20 mouse cellular contexts compared by ENCODE assay signal in genomic region chr9:71319776-71320175, GRCm38 (mm10).
DNase-seq lines count a peak whose midpoint lies in the region; ATAC-seq lines count a peak whose summit lies in the region.
"Had no signal": no experiment of that assay in that cellular context is flagged by ENCODE, and none has a peak within 500 bp of the region (broad histone marks: within the 10 kb centered on the region; RNA-seq: fewer than 3 reads in every experiment).

No protein-coding gene starts in this region.

- no peaks in the 10 kb centered on the region for H3K9me3 ChIP-seq in heart, embryonic 11.5 days (replicated peaks; ENCODE audit: control insufficient read depth, low read length)
- H3K9me3 ChIP-seq in kidney, embryonic 16.5 days (ENCODE audit: low read length) = no peaks in the 10 kb centered on the region
- no peaks in the 10 kb centered on the region for H3K9me3 ChIP-seq in midbrain, embryonic 16.5 days (replicated peaks; ENCODE audit: control insufficient read depth, low read length, poor library complexity, severe bottlenecking)
- H3K9me3 ChIP-seq: embryonic facial prominence, embryonic 12.5 days; hindbrain, embryonic 13.5 days; liver, embryonic 15.5 days; midbrain, embryonic 15.5 days; neural tube, embryonic 15.5 days; stomach, embryonic 15.5 days had no signal

- H3K4me3 ChIP-seq in heart, embryonic 11.5 days (ENCODE audit: low read depth, low read length) = no peak overlapping the region
- no peak overlapping the region for H3K4me3 ChIP-seq in kidney, embryonic 16.5 days (ENCODE audit: low read length)
- no peak overlapping the region for H3K4me3 ChIP-seq in midbrain, embryonic 16.5 days (ENCODE audit: low read depth, low read length)
- H3K4me3 ChIP-seq: embryonic facial prominence, embryonic 12.5 days; erythroblast, embryonic 14.5 days; hindbrain, embryonic 13.5 days; liver, embryonic 15.5 days; midbrain, embryonic 15.5 days; neural tube, embryonic 15.5 days; stomach, embryonic 15.5 days had no signal

- H3K4me2 ChIP-seq in heart, embryonic 11.5 days = no peak overlapping the region
- no peak overlapping the region for H3K4me2 ChIP-seq in kidney, embryonic 16.5 days (replicated peaks; ENCODE audit: low read depth, low read length)
- H3K4me2 ChIP-seq in midbrain, embryonic 16.5 days (ENCODE audit: low read length) = no peak overlapping the region
- H3K4me2 ChIP-seq: embryonic facial prominence, embryonic 12.5 days; hindbrain, embryonic 13.5 days; liver, embryonic 15.5 days; midbrain, embryonic 15.5 days; neural tube, embryonic 15.5 days; stomach, embryonic 15.5 days had no signal

- 89% methylated on average over 5 of the region's 5 CpGs for WGBS in heart, embryonic 11.5 days (ENCODE audit: insufficient replicate concordance)
- WGBS in kidney, embryonic 16.5 days = 86% methylated on average over 5 of the region's 5 CpGs
- 98% methylated on average over 5 of the region's 5 CpGs for WGBS in midbrain, embryonic 16.5 days

- no peak overlapping the region for H3K27ac ChIP-seq in heart, embryonic 11.5 days (ENCODE audit: low read depth, low read length)
- no peak overlapping the region for H3K27ac ChIP-seq in kidney, embryonic 16.5 days (ENCODE audit: low read length)
- no peak overlapping the region for H3K27ac ChIP-seq in midbrain, embryonic 16.5 days (ENCODE audit: low read length)
- H3K27ac ChIP-seq: embryonic facial prominence, embryonic 12.5 days; hindbrain, embryonic 13.5 days; liver, embryonic 15.5 days; midbrain, embryonic 15.5 days; neural tube, embryonic 15.5 days; stomach, embryonic 15.5 days had no signal

- ATAC-seq in heart, embryonic 11.5 days (replicated peaks; ENCODE audit: insufficient number of reproducible peaks, low FRiP score, low TSS enrichment) = no peak
- ATAC-seq in kidney, embryonic 16.5 days (ENCODE audit: low FRiP score, low TSS enrichment) = no peak
- ATAC-seq in midbrain, embryonic 16.5 days = no peak
- ATAC-seq: forebrain, embryonic 14.5 days; inflammation-experienced regulatory T-cells, adult 6 months; midbrain, embryonic 15.5 days had no signal

- peak; percentile 68 to 78 for DNase-seq in heart, adult 18-20 months
- DNase-seq in gastrocnemius, adult 18-20 months (ENCODE audit: low spot score) = peak; percentile 81
- DNase-seq in gastrocnemius, postnatal 4 days (ENCODE audit: low spot score in 2 of 2) = peak; percentile 44 to 77
- peak; percentile 24 to 43 for DNase-seq in heart, postnatal 36 days
- DNase-seq in layer of hippocampus, adult 18-20 months (ENCODE audit: low spot score in 2 of 2) = no peak
- DNase-seq: cerebellum, adult 2 months; spleen, adult 18-20 months had no signal

- intact Hi-C loops in heart, postnatal 36 days (cut with DNase I) = loop anchor here (10.0 kb wide), 1 partner anchor 105 kb away; the partner anchor contains the start of gene Aldh1a2

- no peaks in the 10 kb centered on the region for H3K36me3 ChIP-seq in heart, embryonic 11.5 days (ENCODE audit: control insufficient read depth, insufficient read depth, low read length)
- no peaks in the 10 kb centered on the region for H3K36me3 ChIP-seq in kidney, embryonic 16.5 days (ENCODE audit: insufficient read depth, low read length)
- no peaks in the 10 kb centered on the region for H3K36me3 ChIP-seq in midbrain, embryonic 16.5 days (ENCODE audit: control insufficient read depth, insufficient read depth, low read length)
- H3K36me3 ChIP-seq: embryonic facial prominence, embryonic 12.5 days; hindbrain, embryonic 13.5 days; liver, embryonic 15.5 days; midbrain, embryonic 15.5 days; neural tube, embryonic 15.5 days; stomach, embryonic 15.5 days had no signal

- H3K9ac ChIP-seq in heart, embryonic 11.5 days (ENCODE audit: low read depth, low read length) = no peak overlapping the region
- no peak overlapping the region for H3K9ac ChIP-seq in kidney, embryonic 16.5 days (replicated peaks; ENCODE audit: low read length)
- no peak overlapping the region for H3K9ac ChIP-seq in midbrain, embryonic 16.5 days (ENCODE audit: low read depth, low read length)
- H3K9ac ChIP-seq: embryonic facial prominence, embryonic 12.5 days; hindbrain, embryonic 13.5 days; liver, embryonic 15.5 days; midbrain, embryonic 15.5 days; neural tube, embryonic 15.5 days; stomach, embryonic 15.5 days had no signal

- H3K4me1 ChIP-seq in heart, embryonic 11.5 days (ENCODE audit: control insufficient read depth, insufficient read depth, low read length) = peaks cover 11% of the 10 kb centered on the region
- peaks cover 31% of the 10 kb centered on the region for H3K4me1 ChIP-seq in kidney, embryonic 16.5 days (ENCODE audit: insufficient read depth, low read length)
- no peaks in the 10 kb centered on the region for H3K4me1 ChIP-seq in midbrain, embryonic 16.5 days (ENCODE audit: control insufficient read depth, insufficient read depth, low read length)
- H3K4me1 ChIP-seq: hindbrain, embryonic 13.5 days; liver, embryonic 15.5 days; midbrain, embryonic 15.5 days; neural tube, embryonic 15.5 days had no signal

- no peaks in the 10 kb centered on the region; the same call in 1 of the 2 replicates for H3K27me3 ChIP-seq in heart, embryonic 11.5 days (ENCODE audit: control insufficient read depth, insufficient read depth, low read length)
- H3K27me3 ChIP-seq in kidney, embryonic 16.5 days (ENCODE audit: insufficient read depth, low read length) = no peaks in the 10 kb centered on the region
- no peaks in the 10 kb centered on the region for H3K27me3 ChIP-seq in midbrain, embryonic 16.5 days (ENCODE audit: control insufficient read depth, insufficient read depth, low read depth, low read length)
- H3K27me3 ChIP-seq: CH12.LX; embryonic facial prominence, embryonic 12.5 days; hindbrain, embryonic 13.5 days; liver, embryonic 15.5 days; midbrain, embryonic 15.5 days; neural tube, embryonic 15.5 days; stomach, embryonic 15.5 days had no signal

Comparison
In these comparisons a context has a peak if more than half of its experiments do, and no peak if none do; other contexts are left out.
1. DNase-seq: peak in heart, adult 18-20 months (2 of 2), gastrocnemius, adult 18-20 months (single experiment), gastrocnemius, postnatal 4 days (2 of 2) and heart, postnatal 36 days (2 of 2); none in layer of hippocampus, adult 18-20 months (0 of 2).